Mouse (Mus musculus) embryonic facial prominence, embryonic 13.5 days (tissue): ENCODE measurements at regions not wholly inside any gene's neighbourhood (a gene's known extent, or its start where the extent isn't known, plus 50 kb on each side); places are given as distances from the start of the nearest gene placed in this dataset.

ENCODE experiments used
- ATAC-seq: fragments of 200-750 bp; cut with Nextera tagmentation; 2 replicates; pipeline ENCODE4 v1.8.0; 2017; ENCODE audit warnings: low read depth; ENCODE audit not compliant: insufficient number of reproducible peaks, insufficient read depth, low FRiP score, low TSS enrichment
- H3K27ac ChIP-seq: fragments of 300-500 bp; sonication (generic); 2 replicates; pipeline ENCODE4 v1.5.1; 2015; ENCODE audit warnings: moderate library complexity, mild to moderate bottlenecking, inconsistent platforms
- H3K27me3 ChIP-seq: fragments of 300-500 bp; sonication (generic); 2 replicates; pipeline ENCODE4 v1.6.1; 2015; ENCODE audit warnings: mild to moderate bottlenecking, inconsistent platforms
- H3K36me3 ChIP-seq: fragments of 300-500 bp; sonication (generic); 2 replicates; pipeline ENCODE4 v1.6.1; 2015; ENCODE audit warnings: mild to moderate bottlenecking, inconsistent platforms
- H3K4me1 ChIP-seq: fragments of 300-500 bp; sonication (generic); 2 replicates; pipeline ENCODE4 v1.6.1; 2015; ENCODE audit warnings: inconsistent platforms
- H3K4me2 ChIP-seq: fragments of 300-500 bp; sonication (generic); 2 replicates; pipeline ENCODE4 v1.6.1; 2015; ENCODE audit warnings: moderate library complexity, mild to moderate bottlenecking, inconsistent platforms
- H3K4me3 ChIP-seq: fragments of 300-500 bp; sonication (generic); 2 replicates; pipeline ENCODE4 v1.5.1; 2015; ENCODE audit warnings: mild to moderate bottlenecking, inconsistent platforms
- H3K9ac ChIP-seq: fragments of 300-500 bp; sonication (generic); 2 replicates; pipeline ENCODE4 v1.6.1; 2015; ENCODE audit warnings: mild to moderate bottlenecking, inconsistent platforms
- H3K9me3 ChIP-seq: fragments of 300-500 bp; sonication (generic); 2 replicates; pipeline ENCODE4 v1.6.1; 2016; ENCODE audit warnings: inconsistent platforms
- WGBS: fragments of 180-500 bp; shearing (Covaris S2); methylation state at CpG from one replicate; pipeline ENCODE4 v1.1.7; 2015; ENCODE audit warnings: mixed read lengths; 5-methylcytosine and 5-hydroxymethylcytosine counted together

DNA sequence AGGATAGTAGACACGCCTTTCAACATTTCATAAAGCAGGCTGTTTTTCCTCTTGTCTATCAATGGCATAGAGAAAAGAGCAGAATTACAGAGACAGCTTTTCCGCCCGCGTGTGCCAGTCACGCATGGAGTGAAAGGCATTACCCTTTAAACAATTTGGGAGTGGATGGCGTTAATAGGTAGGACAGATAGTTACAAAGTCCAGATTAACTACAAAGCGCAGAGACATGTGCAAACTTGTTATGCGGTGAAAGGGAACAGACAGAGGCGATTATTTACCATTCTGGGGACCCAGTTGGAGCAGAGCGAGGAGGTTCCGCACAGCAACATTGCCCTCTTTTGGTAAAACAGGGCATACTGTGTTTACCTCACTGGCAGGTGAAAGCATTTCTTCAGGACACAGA, 299.0 kb upstream of the Galnt5 start:
- 3% methylated on average over 11 of the region's 11 CpGs for WGBS
- no peak for ATAC-seq

DNA sequence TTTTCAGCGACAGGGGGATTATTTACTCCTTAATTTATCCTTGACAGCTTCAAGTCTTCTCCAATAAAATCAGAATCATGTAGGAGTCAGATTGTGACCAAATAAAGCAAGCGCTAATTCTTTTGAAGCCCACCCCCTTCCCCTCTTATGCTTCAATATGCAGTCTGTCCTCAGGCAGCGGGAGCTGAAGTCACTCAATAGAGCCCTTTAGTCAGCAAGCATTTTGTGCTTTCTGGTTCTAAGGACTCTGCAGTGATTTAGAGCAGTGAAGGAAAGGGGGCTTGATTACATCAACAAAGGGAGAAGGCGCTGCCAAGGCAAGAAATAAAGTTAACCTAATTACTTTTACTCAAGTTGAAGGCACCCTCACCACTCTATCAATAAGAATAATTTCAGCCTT, 298.5 kb upstream of the Galnt5 start:
- Histone ChIP-seq H3K9ac (no peak overlapping the region), H3K4me3 (peak overlapping the region; percentile 43; the same call in 1 of the 2 replicates), H3K4me1 (0 out of 2 replicates have a peak, but pooled peaks cover 4% of the 10 kb centered on the region), H3K4me2 (peak overlapping the region; percentile 65), H3K27me3 (no peaks in the 10 kb centered on the region; the same call in 1 of the 2 replicates), H3K9me3 (no peaks in the 10 kb centered on the region), H3K27ac (no peak overlapping the region), H3K36me3 (no peaks in the 10 kb centered on the region)
- no peak for ATAC-seq
- WGBS, result 34% methylated on average over 4 of the region's 4 CpGs

More for the DNA sequence above, 299.0 kb upstream of the Galnt5 start:
- no peaks in the 10 kb centered on the region; the same call in 1 of the 2 replicates for H3K27me3 ChIP-seq
- peak overlapping the region; percentile 65 for H3K4me2 ChIP-seq
- 0 out of 2 replicates have a peak overlapping the region, but pooled peaks have one; percentile 49 for H3K9ac ChIP-seq
- no peaks in the 10 kb centered on the region for H3K36me3 ChIP-seq
- no peak overlapping the region for H3K27ac ChIP-seq
- H3K9me3 ChIP-seq, result no peaks in the 10 kb centered on the region
- 0 out of 2 replicates have a peak, but pooled peaks cover 4% of the 10 kb centered on the region for H3K4me1 ChIP-seq
- H3K4me3 ChIP-seq, result peak overlapping the region; percentile 43

DNA sequence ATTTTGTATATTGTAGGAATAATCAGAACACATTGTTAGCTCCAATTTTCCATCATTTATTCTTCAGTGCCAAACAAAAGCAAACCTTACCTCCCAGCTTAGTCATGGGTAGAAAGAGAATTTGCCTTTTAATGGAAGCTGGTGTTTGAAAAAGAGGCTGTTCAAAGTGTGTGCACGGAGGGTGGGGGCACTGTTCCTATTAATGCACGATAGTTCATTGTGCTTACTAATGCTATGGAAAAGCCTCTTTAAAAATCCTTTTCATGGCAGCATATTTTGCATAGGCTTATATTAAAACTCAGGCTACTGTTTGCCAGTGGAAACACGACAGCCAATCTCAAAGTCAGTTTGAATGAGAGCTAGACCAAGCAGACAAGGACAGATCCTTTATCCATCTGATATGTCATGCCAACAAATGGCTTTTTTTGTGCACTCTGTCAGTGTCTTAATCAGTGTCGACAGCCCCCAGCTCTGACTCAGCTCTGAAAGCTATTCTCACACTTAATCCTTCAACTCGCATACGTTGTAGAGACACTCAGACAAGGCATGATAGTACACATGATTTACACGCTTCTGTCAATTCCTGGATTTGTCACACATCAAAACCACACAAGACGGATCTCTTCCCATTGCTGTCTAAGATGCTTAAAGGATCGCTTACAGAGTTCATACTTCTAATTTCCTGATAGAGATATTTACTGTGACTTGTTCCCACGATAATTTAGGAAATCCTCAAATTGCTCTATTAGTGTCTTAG, 280.8 kb upstream of the Galnt5 start:
- Histone ChIP-seq H3K4me1 (no peaks in the 10 kb centered on the region), H3K9me3 (no peaks in the 10 kb centered on the region), H3K27me3 (no peaks in the 10 kb centered on the region), H3K4me2 (no peak overlapping the region), H3K27ac (no peak overlapping the region), H3K36me3 (no peaks in the 10 kb centered on the region), H3K9ac (no peak overlapping the region), H3K4me3 (no peak overlapping the region)
- WGBS, result 68% methylated on average over 10 of the region's 10 CpGs
- no peak for ATAC-seq
